Mouse (Mus musculus) embryonic facial prominence, embryonic 12.5 days (tissue): ENCODE results near the gene Atpaf1. TPM values are rescaled to one million over a fixed set of nuclear protein-coding genes. Genes with fewer than 3 reads are reported as not detected.

ENCODE experiments used
- ATAC-seq: fragments of 200-750 bp; cut with Nextera tagmentation; 2 replicates; pipeline ENCODE4 v1.8.0; 2017; ENCODE audit not compliant: insufficient number of reproducible peaks, insufficient read depth, low FRiP score, low TSS enrichment
- H3K27ac ChIP-seq: fragments of 300-500 bp; sonication (generic); 2 replicates; pipeline ENCODE4 v1.5.1; 2016; ENCODE audit warnings: mild to moderate bottlenecking
- H3K27me3 ChIP-seq: fragments of 300-500 bp; sonication (generic); 2 replicates; pipeline ENCODE4 v1.6.1; 2016; ENCODE audit warnings: mild to moderate bottlenecking, moderate library complexity
- H3K36me3 ChIP-seq: fragments of 300-500 bp; sonication (generic); 2 replicates; pipeline ENCODE4 v1.6.1; 2016; ENCODE audit warnings: mild to moderate bottlenecking
- H3K4me1 ChIP-seq: fragments of 300-500 bp; sonication (generic); 2 replicates; pipeline ENCODE4 v1.6.1; 2016
- H3K4me2 ChIP-seq: fragments of 300-500 bp; sonication (generic); replicated peaks from 2 replicates; pipeline ENCODE4 v1.6.1; 2016; ENCODE audit warnings: mild to moderate bottlenecking, moderate library complexity
- H3K4me3 ChIP-seq: fragments of 300-500 bp; sonication (generic); 2 replicates; pipeline ENCODE4 v1.5.1; 2016; ENCODE audit warnings: mild to moderate bottlenecking
- H3K9ac ChIP-seq: fragments of 300-500 bp; sonication (generic); 2 replicates; pipeline ENCODE4 v1.6.1; 2016; ENCODE audit warnings: mild to moderate bottlenecking, moderate library complexity
- H3K9me3 ChIP-seq: fragments of 300-500 bp; sonication (generic); 2 replicates; pipeline ENCODE4 v1.6.1; 2016; ENCODE audit warnings: mild to moderate bottlenecking, moderate library complexity
- WGBS: fragments of 180-500 bp; shearing (Covaris S2); methylation state at CpG from one replicate; pipeline ENCODE4 v1.1.7; 2016; 5-methylcytosine and 5-hydroxymethylcytosine counted together
- polyA plus RNA-seq: library from polyadenylated mRNA; unstranded; fragments of >200 nt; fragmentation: Nextera tagmentation; extraction: Ambion mirVana; gene quantifications from 2 replicates; pipeline ENCODE4 v1.2.1, GENCODE M21; 2016

The Atpaf1 gene
- polyA plus RNA-seq, result 57.9 and 58.4 TPM in 2 replicates

GRCm38 (mm10) chr4:115784769-115785510, at the start of gene Atpaf1:
Gene Atpaf1 (plus strand): TSS chr4:115784812.
- peak within 1 kb of the TSS; percentile 76 for H3K4me2 ChIP-seq
- peak within 1 kb of the TSS; percentile 77 for H3K9ac ChIP-seq
- peaks cover 7% of the 10 kb centered on the region; the same call in 1 of the 2 replicates for H3K4me1 ChIP-seq
- no peaks in the 10 kb centered on the region for H3K27me3 ChIP-seq
- under 1% methylated on average over 69 of the region's 69 CpGs for WGBS
- H3K4me3 ChIP-seq, result peak within 1 kb of the TSS; percentile 71
- no peaks in the 10 kb centered on the region for H3K9me3 ChIP-seq
- peak; percentile 73 for ATAC-seq
- no peak within 1 kb of the TSS for H3K27ac ChIP-seq
- peaks cover 11% of the 10 kb centered on the region for H3K36me3 ChIP-seq

DNA sequence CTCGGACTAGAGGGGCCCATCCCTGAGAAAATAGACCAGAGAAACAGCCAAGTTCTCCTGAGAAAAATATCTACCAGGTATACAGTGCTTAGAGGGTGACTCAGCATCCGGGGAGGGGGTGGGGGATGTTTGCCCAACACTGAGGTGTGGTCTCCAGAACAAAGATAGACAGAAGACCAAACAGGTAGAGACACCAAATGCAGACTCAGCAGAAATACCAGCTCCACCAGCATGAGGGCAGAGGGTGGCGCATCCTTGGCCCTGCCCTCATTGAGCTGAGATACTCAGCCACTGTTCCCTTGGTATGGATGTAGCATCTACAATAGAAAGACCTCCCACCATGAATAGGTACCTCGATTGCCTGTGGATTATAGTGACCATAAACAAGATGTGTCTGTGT, 49.7 kb upstream of the Atpaf1 start:
- Histone ChIP-seq H3K9me3 (no peaks in the 10 kb centered on the region), H3K27me3 (no peaks in the 10 kb centered on the region), H3K36me3 (no peaks in the 10 kb centered on the region), H3K4me1 (peaks cover 17% of the 10 kb centered on the region), H3K4me3 (no peak overlapping the region), H3K9ac (no peak overlapping the region), H3K27ac (no peak overlapping the region), H3K4me2 (no peak overlapping the region)
- no peak for ATAC-seq
- 66% methylated on average over 4 of the region's 4 CpGs for WGBS

GRCm38 (mm10) chr4:115737551-115738041, 47.0 kb upstream of the Atpaf1 start, which contains the start of gene Efcab14:
Gene Efcab14 (plus strand): TSS chr4:115737744.
- peak; percentile 100 for ATAC-seq
- H3K27ac ChIP-seq, result peak within 1 kb of the TSS; percentile 86
- peaks cover 17% of the 10 kb centered on the region for H3K4me1 ChIP-seq
- no peaks in the 10 kb centered on the region for H3K9me3 ChIP-seq
- peak within 1 kb of the TSS; percentile 72 for H3K9ac ChIP-seq
- H3K27me3 ChIP-seq, result no peaks in the 10 kb centered on the region
- 1% methylated on average over 42 of the region's 45 CpGs for WGBS
- H3K4me2 ChIP-seq, result peak within 1 kb of the TSS; percentile 67
- H3K4me3 ChIP-seq, result peak within 1 kb of the TSS; percentile 74
- peaks cover 20% of the 10 kb centered on the region for H3K36me3 ChIP-seq

DNA sequence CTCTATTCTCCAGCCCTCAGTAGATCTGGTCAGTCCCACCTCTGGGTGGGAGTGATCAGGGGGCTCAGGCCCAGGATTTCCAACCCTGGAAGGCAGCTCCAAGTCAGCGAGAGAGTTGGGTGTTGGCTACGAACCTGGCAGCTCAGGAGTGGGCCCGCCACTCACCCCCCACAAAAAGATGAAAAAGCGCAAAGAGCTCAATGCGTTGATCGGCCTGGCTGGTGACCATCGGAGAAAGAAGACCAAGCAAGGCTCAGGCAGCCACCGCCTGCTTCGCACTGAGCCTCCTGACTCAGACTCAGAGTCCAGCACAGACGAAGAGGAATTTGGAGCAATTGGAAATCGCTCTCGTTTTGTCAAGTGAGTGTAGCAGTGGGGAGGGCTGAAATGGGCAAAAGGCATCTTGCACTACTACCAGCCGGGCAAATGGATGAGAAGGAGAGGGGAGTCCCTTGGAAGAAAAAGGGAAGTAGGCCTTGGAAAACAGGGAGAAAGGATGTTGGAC, 46.1 kb upstream of the Atpaf1 start:
- ATAC-seq, result no peak
- Histone ChIP-seq H3K4me3 (peak overlapping the region; percentile 74), H3K27me3 (no peaks in the 10 kb centered on the region), H3K27ac (no peak overlapping the region), H3K4me1 (peaks cover 17% of the 10 kb centered on the region), H3K9ac (peak overlapping the region; percentile 72), H3K9me3 (no peaks in the 10 kb centered on the region), H3K36me3 (peaks cover 20% of the 10 kb centered on the region), H3K4me2 (peak overlapping the region; percentile 67)
- 42% methylated on average over 13 of the region's 13 CpGs for WGBS

DNA sequence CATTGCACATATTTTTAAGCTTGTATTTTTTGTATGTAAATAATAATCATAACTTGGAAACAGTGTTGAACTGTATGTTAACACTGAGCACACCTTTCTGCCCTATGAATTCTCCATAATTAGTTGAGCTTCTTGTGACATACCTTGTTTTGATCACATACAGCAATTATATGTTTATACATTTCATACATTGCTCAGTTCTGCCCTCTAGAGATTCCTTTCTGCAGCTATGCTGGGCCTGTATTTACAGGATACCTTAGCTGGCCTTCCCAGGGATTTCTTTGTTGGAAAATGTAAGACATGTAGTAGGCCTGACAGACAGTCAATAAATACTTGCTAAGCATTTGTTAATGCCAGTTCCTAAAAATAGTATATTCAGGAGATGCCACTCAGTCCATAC, 42.0 kb upstream of the Atpaf1 start:
- ATAC-seq, result no peak
- Histone ChIP-seq H3K4me3 (no peak overlapping the region), H3K4me1 (peaks cover 21% of the 10 kb centered on the region), H3K9ac (no peak overlapping the region), H3K36me3 (peaks cover 25% of the 10 kb centered on the region), H3K27ac (no peak overlapping the region), H3K9me3 (no peaks in the 10 kb centered on the region), H3K27me3 (no peaks in the 10 kb centered on the region), H3K4me2 (no peak overlapping the region)

- H3K27me3 ChIP-seq, result no peaks in the 10 kb centered on the region
- H3K4me1 ChIP-seq, result peaks cover 21% of the 10 kb centered on the region
- no peak overlapping the region for H3K9ac ChIP-seq
- no peak overlapping the region for H3K27ac ChIP-seq
- ATAC-seq, result no peak
- no peak overlapping the region for H3K4me3 ChIP-seq
- H3K36me3 ChIP-seq, result peaks cover 27% of the 10 kb centered on the region
- no peak overlapping the region for H3K4me2 ChIP-seq
- WGBS, result 82% methylated on average over 4 of the region's 4 CpGs
- no peaks in the 10 kb centered on the region for H3K9me3 ChIP-seq
These were observed 41.5 kb upstream of the Atpaf1 start for GRCm38 (mm10) chr4:115743096-115743495.

DNA sequence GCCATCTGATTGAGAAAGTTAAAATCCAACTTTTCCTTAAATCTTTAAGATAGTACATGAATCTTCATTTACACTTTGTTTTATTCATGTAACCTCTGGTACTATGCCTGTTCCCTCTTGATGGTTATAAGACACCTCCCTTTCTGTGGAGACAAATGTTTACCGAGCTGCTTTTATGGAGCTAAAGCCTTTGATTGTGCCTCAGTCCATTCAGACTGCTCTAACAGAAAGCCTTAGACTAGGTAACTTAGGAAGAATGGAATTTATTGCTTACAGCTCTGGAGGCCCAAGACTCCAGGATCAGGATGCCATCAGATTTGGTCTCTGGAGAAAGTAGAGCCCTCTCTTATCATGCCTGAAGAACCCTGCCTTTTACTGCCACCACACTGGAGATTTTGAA, 36.4 kb upstream of the Atpaf1 start:
- ATAC-seq, result no peak
- Histone ChIP-seq H3K4me2 (no peak overlapping the region), H3K36me3 (peaks cover 32% of the 10 kb centered on the region), H3K4me3 (no peak overlapping the region), H3K9me3 (no peaks in the 10 kb centered on the region), H3K9ac (no peak overlapping the region), H3K4me1 (peaks cover 5% of the 10 kb centered on the region; the same call in 1 of the 2 replicates), H3K27me3 (no peaks in the 10 kb centered on the region), H3K27ac (no peak overlapping the region)
- 81% methylated on average over 1 of the region's 1 CpGs for WGBS

GRCm38 (mm10) chr4:115749336-115749735, 35.3 kb upstream of the Atpaf1 start:
- no peak for ATAC-seq
- Histone ChIP-seq H3K4me3 (no peak overlapping the region), H3K9me3 (no peaks in the 10 kb centered on the region), H3K27me3 (no peaks in the 10 kb centered on the region), H3K36me3 (peaks cover 39% of the 10 kb centered on the region), H3K9ac (no peak overlapping the region), H3K4me2 (no peak overlapping the region), H3K4me1 (no peaks in the 10 kb centered on the region), H3K27ac (no peak overlapping the region)
- 95% methylated on average over 1 of the region's 1 CpGs for WGBS

- no peaks in the 10 kb centered on the region for H3K9me3 ChIP-seq
- no peak overlapping the region for H3K4me3 ChIP-seq
- no peak overlapping the region for H3K9ac ChIP-seq
- WGBS, result 91% methylated on average over 3 of the region's 3 CpGs
- H3K36me3 ChIP-seq, result peaks cover 34% of the 10 kb centered on the region
- no peak overlapping the region for H3K4me2 ChIP-seq
- ATAC-seq, result no peak
- no peak overlapping the region for H3K27ac ChIP-seq
- H3K4me1 ChIP-seq, result no peaks in the 10 kb centered on the region
- H3K27me3 ChIP-seq, result no peaks in the 10 kb centered on the region
These were observed 30.5 kb upstream of the Atpaf1 start for GRCm38 (mm10) chr4:115754101-115754500.

GRCm38 (mm10) chr4:115754851-115755250, 29.8 kb upstream of the Atpaf1 start:
- H3K9me3 ChIP-seq, result no peaks in the 10 kb centered on the region

GRCm38 (mm10) chr4:115761206-115761605, 23.4 kb upstream of the Atpaf1 start:
- no peaks in the 10 kb centered on the region for H3K9me3 ChIP-seq
- no peaks in the 10 kb centered on the region for H3K27me3 ChIP-seq
- ATAC-seq, result 0 out of 2 replicates have a peak, but pooled peaks have one; percentile 47
- peaks cover 32% of the 10 kb centered on the region for H3K36me3 ChIP-seq
- WGBS, result 62% methylated on average over 3 of the region's 3 CpGs
- H3K9ac ChIP-seq, result no peak overlapping the region
- no peak overlapping the region for H3K4me3 ChIP-seq
- H3K4me2 ChIP-seq, result no peak overlapping the region
- peak overlapping the region; percentile 11; the same call in 1 of the 2 replicates for H3K27ac ChIP-seq
- H3K4me1 ChIP-seq, result no peaks in the 10 kb centered on the region

More at GRCm38 (mm10) chr4:115754851-115755250, 29.8 kb upstream of the Atpaf1 start:
- H3K36me3 ChIP-seq, result peaks cover 32% of the 10 kb centered on the region
- H3K9ac ChIP-seq, result no peak overlapping the region
- no peak overlapping the region for H3K4me2 ChIP-seq
- H3K27ac ChIP-seq, result no peak overlapping the region
- ATAC-seq, result no peak
- WGBS, result 97% methylated on average over 1 of the region's 1 CpGs
- H3K4me1 ChIP-seq, result no peaks in the 10 kb centered on the region
- H3K4me3 ChIP-seq, result no peak overlapping the region
- H3K27me3 ChIP-seq, result no peaks in the 10 kb centered on the region

DNA sequence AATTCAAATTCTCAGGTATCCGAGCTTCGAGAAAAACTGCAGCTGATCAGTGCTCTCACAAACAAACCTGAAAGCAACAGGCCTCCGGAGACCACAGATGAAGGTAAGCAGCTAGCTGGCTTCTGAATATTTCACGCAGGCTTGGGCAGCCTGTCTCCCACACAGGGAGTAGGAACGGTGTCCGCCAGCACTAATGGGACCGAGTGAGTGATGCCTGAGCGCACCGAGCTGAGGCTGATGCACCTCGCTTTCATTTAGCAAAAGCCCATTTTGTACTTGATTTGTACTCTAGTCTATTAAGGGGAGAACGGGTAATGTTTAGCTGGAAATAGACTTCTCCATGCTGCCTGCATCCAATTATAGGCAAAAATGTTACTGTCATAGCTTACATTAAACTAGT, 20.0 kb upstream of the Atpaf1 start:
- 91% methylated on average over 11 of the region's 11 CpGs for WGBS
- ATAC-seq, result no peak

More for the DNA sequence above, 20.0 kb upstream of the Atpaf1 start:
- H3K27ac ChIP-seq, result no peak overlapping the region
- no peak overlapping the region for H3K4me2 ChIP-seq
- H3K4me3 ChIP-seq, result no peak overlapping the region
- no peaks in the 10 kb centered on the region for H3K9me3 ChIP-seq
- H3K27me3 ChIP-seq, result no peaks in the 10 kb centered on the region
- no peaks in the 10 kb centered on the region for H3K4me1 ChIP-seq
- peaks cover 30% of the 10 kb centered on the region for H3K36me3 ChIP-seq
- no peak overlapping the region for H3K9ac ChIP-seq
